Mouse (Mus musculus) olfactory bulb, adult 2 months (tissue): Measurements from ENCODE around the gene Tfb2m. TPM values are rescaled to one million over a fixed set of nuclear protein-coding genes. Genes with fewer than 3 reads are reported as not detected.

Experiments used
- H3K27ac ChIP-seq: fragments of 200-500 bp; 2 replicates; pipeline ENCODE4 v1.5.1; 2012; ENCODE audit warnings: low read depth, low read length; ENCODE audit not compliant: insufficient read depth
- H3K4me1 ChIP-seq: fragments of 200-500 bp; 2 replicates; pipeline ENCODE4 v1.6.1; 2012; ENCODE audit warnings: low read length; ENCODE audit not compliant: control insufficient read depth, insufficient read depth
- H3K4me3 ChIP-seq: fragments of 200-500 bp; 2 replicates; pipeline ENCODE4 v1.5.1; 2012; ENCODE audit warnings: mild to moderate bottlenecking, low read depth, low read length, moderate library complexity; ENCODE audit not compliant: insufficient read depth
- CTCF ChIP-seq: fragments of 200-500 bp; IDR thresholded peaks from 2 replicates; pipeline ENCODE4 v1.5.1; 2012; ENCODE audit warnings: low read depth, mild to moderate bottlenecking, low read length, moderate library complexity; ENCODE audit not compliant: insufficient read depth
- POLR2A ChIP-seq: fragments of 200-500 bp; IDR thresholded peaks from 2 replicates; pipeline ENCODE4 v1.6.1; 2012; ENCODE audit warnings: mild to moderate bottlenecking, low read depth, low read length, moderate library complexity; ENCODE audit not compliant: insufficient read depth
- WGBS: fragments of 180-500 bp; shearing (Covaris S2); methylation state at CpG from one replicate; pipeline ENCODE4 v1.1.7; 2018; 5-methylcytosine and 5-hydroxymethylcytosine counted together
- polyA plus RNA-seq: library from polyadenylated mRNA; stranded (reverse); fragments of >200 nt; gene quantifications from 2 replicates; pipeline ENCODE4 v1.2.4, GENCODE M21; 2012; ENCODE audit warnings: low replicate concordance; ENCODE audit not compliant: missing spikeins, insufficient read depth, insufficient read length

The Tfb2m gene
- polyA plus RNA-seq, 1 experiment, result not detected

DNA sequence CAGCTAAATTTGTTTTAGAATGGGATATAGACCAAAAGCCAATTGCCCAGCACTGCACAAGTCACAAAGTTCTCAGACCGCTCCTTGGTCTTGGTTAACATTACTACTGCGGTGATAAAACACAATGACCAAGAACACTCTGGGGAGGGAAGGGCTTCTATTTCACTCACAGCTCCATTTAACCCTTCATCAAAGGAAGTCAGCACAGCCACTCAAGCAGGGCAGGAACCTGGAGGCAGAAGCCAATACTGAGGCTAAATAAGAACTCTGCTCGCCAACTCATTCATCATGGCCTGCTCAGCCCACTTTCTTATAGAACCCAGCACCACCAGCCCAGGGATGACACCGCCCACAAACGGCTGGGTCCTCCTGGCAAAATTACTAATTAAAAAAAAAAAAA is 57.5 kb downstream of the Tfb2m start:
- no peak for TF ChIP-seq CTCF
- no peak for TF ChIP-seq POLR2A
- Histone ChIP-seq H3K27ac (no peak overlapping the region), H3K4me3 (no peak overlapping the region), H3K4me1 (no peaks in the 10 kb centered on the region)
- 93% methylated on average over 5 of the region's 5 CpGs for WGBS

DNA sequence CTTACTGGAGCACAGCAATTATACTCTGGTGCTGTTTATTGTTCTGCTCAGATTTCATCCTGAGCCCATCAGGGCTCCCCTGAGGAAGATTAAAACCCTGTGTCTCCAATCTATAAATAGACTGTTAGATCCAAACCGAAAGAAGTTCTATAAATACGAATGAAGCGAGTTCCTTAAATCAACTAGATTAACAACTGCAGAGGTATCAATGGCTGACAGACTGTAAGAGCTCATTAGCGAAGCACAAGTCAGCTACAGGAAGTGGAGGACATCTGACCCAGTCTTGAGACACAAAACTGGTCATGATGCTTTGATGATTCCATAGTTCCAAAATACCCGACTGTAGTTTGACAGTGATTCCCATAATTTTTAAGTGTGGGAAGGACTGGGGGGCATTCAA is 58.1 kb downstream of the Tfb2m start:
- Histone ChIP-seq H3K27ac (no peak overlapping the region), H3K4me3 (no peak overlapping the region), H3K4me1 (no peaks in the 10 kb centered on the region)
- 42% methylated on average over 5 of the region's 5 CpGs for WGBS
- TF ChIP-seq CTCF, result no peak
- TF ChIP-seq POLR2A, result no peak

DNA sequence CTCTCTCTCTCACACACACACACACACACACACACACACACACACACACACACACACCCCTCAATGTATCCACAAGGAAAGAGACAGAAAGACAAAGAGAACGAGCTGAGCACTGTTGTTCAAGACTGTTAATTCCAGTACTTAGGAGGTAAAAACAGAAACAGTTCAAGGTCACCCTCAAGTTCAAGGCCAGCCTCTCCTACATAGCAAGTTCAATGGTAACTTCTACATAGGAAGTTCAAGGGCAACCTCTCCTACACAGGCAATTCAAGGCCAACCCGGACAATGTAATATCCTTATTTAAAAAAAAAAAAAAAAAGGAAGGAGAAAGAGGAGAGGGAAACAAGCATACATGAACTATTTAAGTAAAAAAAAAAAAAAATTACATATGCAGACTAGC is 58.8 kb downstream of the Tfb2m start:
- no peak overlapping the region for H3K4me3 ChIP-seq
- 92% methylated on average over 2 of the region's 2 CpGs for WGBS
- no peak for TF ChIP-seq CTCF
- TF ChIP-seq POLR2A, result no peak
- H3K27ac ChIP-seq, result no peak overlapping the region
- H3K4me1 ChIP-seq, result no peaks in the 10 kb centered on the region

DNA sequence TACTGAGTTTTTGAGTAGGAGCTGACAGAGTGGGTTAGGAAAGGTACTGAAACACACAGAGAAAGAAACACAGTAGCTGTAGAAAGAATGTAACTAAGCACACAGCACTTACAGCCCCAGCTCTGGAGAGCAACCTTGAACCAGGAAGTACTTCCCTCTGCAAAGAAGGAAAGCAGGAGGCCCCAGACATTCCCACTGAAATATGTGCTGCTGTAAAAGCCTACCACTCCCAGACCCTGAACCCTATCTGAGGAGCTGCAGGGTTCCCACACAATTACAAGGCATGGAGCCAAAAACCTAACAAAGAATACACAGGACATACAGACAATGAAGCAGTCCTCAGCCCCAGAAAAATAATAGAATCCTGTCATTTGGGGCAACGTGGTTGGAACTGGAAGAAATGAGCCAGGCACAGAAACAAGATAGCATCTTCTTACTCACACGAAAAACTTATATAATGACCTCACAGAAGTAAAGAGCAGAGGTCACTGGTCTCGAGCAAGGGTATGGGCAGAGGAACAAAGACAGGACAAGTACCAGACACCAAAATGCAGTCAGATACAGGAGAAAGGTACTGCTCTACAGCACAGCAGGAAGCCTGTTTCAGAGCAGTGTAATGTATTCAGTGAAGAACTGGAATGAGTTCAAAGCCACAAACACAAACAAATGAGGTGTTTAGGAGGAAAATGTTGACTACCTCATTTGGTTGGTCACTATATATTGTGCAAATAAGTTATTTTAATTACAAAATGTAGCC is 60.1 kb downstream of the Tfb2m start:
- Histone ChIP-seq H3K4me3 (no peak overlapping the region), H3K27ac (no peak overlapping the region), H3K4me1 (no peaks in the 10 kb centered on the region)
- 57% methylated on average over 3 of the region's 3 CpGs for WGBS
- no peak for TF ChIP-seq CTCF
- TF ChIP-seq POLR2A, result no peak

DNA sequence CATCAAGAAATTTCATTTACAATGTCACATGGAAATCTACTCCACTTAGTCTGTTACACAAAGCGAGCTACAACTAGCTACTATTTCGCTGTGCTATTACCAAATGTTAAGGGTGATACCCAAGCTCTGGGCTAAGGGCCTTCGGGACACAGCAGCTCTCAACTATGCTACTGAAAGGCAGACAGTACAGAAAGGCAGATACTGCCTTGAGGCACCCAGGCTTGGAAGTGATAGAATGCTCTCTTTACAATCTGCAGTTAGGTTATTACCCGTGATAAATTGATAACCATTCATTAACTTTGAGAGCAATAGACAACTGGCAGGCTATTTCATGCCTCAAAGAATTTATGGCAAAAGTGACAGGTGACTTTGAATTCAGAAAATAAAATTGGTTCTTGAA is 65.2 kb downstream of the Tfb2m start:
- TF ChIP-seq POLR2A (no peak), CTCF (no peak)
- H3K27ac ChIP-seq, result no peak overlapping the region
- WGBS, result 95% methylated on average over 4 of the region's 4 CpGs
- no peaks in the 10 kb centered on the region for H3K4me1 ChIP-seq
- no peak overlapping the region for H3K4me3 ChIP-seq

Other genes with a start within 250 kb of the Tfb2m start
- gene Smyd3, start 28.2 kb downstream of the Tfb2m start, polyA plus RNA-seq, result not detected in 2 replicates
- not detected in 2 replicates for gene Cnst, start 103 bp upstream of the Tfb2m start, polyA plus RNA-seq
- gene Sccpdh, start 121.9 kb upstream of the Tfb2m start, polyA plus RNA-seq, result not detected in 2 replicates
- gene Kif28, start 199.0 kb upstream of the Tfb2m start, polyA plus RNA-seq, result not detected in 2 replicates